Mouse (Mus musculus) heart, embryonic 16.5 days (tissue): ENCODE data around the gene Alkbh4. TPM values are rescaled to one million over a fixed set of nuclear protein-coding genes. Genes with fewer than 3 reads are reported as not detected.

Source experiments
- ATAC-seq: fragments of 200-750 bp; cut with Nextera tagmentation; replicated peaks from 2 replicates; pipeline ENCODE4 v1.8.0; 2017; ENCODE audit warnings: moderate number of reproducible peaks; ENCODE audit not compliant: insufficient read depth, low FRiP score; ENCODE audit errors: extremely low read depth
- H3K27ac ChIP-seq: fragments of 300-500 bp; sonication (generic); 2 replicates; pipeline ENCODE4 v1.5.1; 2014; ENCODE audit warnings: mild to moderate bottlenecking, low read length, control low read depth, moderate library complexity
- H3K27me3 ChIP-seq: fragments of 300-500 bp; sonication (generic); 2 replicates; pipeline ENCODE4 v1.6.1; 2014; ENCODE audit warnings: low read length, mixed read lengths; ENCODE audit not compliant: control insufficient read depth, insufficient read depth
- H3K36me3 ChIP-seq: fragments of 300-500 bp; sonication (generic); 2 replicates; pipeline ENCODE4 v1.6.1; 2014; ENCODE audit not compliant: control insufficient read depth, insufficient read depth
- H3K4me1 ChIP-seq: fragments of 300-500 bp; sonication (generic); 2 replicates; pipeline ENCODE4 v1.6.1; 2014; ENCODE audit warnings: low read length, mixed read lengths; ENCODE audit not compliant: control insufficient read depth, insufficient read depth
- H3K4me2 ChIP-seq: fragments of 300-500 bp; sonication (generic); 2 replicates; pipeline ENCODE4 v1.6.1; 2014; ENCODE audit warnings: low read depth, mild to moderate bottlenecking, control low read depth, low read length
- H3K4me3 ChIP-seq: fragments of 300-500 bp; sonication (generic); 2 replicates; pipeline ENCODE4 v1.5.1; 2014; ENCODE audit warnings: mild to moderate bottlenecking, control low read depth, low read length
- H3K9ac ChIP-seq: fragments of 300-500 bp; sonication (generic); 2 replicates; pipeline ENCODE4 v1.6.1; 2014; ENCODE audit warnings: low read length, control low read depth
- H3K9me3 ChIP-seq: fragments of 300-500 bp; sonication (generic); replicated peaks from 2 replicates; pipeline ENCODE4 v1.6.1; 2016; ENCODE audit warnings: low read length; ENCODE audit not compliant: control insufficient read depth
- WGBS: fragments of 180-500 bp; shearing (Covaris S2); extraction: QIAGEN DNeasy Blood & Tissue Kit; methylation state at CpG from one replicate; pipeline ENCODE4 v1.1.7; 2014; 5-methylcytosine and 5-hydroxymethylcytosine counted together
- microRNA-seq: library from miRNA; unstranded; fragments of <30 nt; microRNA quantifications from one replicate; pipeline ENCODE4, GENCODE M21; 2017
- polyA plus RNA-seq: library from polyadenylated mRNA; unstranded; fragments of >200 nt; fragmentation: Nextera tagmentation; extraction: Ambion mirVana; gene quantifications from 2 replicates; pipeline ENCODE4 v1.2.1, GENCODE M21; 2015

The Alkbh4 gene
- polyA plus RNA-seq, 1 experiment from 2014 or later = 12.5 TPM

GRCm38 (mm10) chr5:136183766-136184165 is 47.8 kb downstream of the Alkbh4 start:
- peaks cover 30% of the 10 kb centered on the region for H3K36me3 ChIP-seq
- no peaks in the 10 kb centered on the region for H3K4me1 ChIP-seq
- WGBS = 91% methylated on average over 7 of the region's 7 CpGs
- no peak overlapping the region for H3K4me3 ChIP-seq
- H3K27me3 ChIP-seq = no peaks in the 10 kb centered on the region
- H3K9ac ChIP-seq = no peak overlapping the region
- no peak overlapping the region for H3K4me2 ChIP-seq
- H3K27ac ChIP-seq = no peak overlapping the region
- no peaks in the 10 kb centered on the region for H3K9me3 ChIP-seq
- ATAC-seq = no peak

- no peak overlapping the region for H3K4me3 ChIP-seq
Measured at GRCm38 (mm10) chr5:136186723-136187122, 50.8 kb downstream of the Alkbh4 start.

More at GRCm38 (mm10) chr5:136186723-136187122, 50.8 kb downstream of the Alkbh4 start:
- no peaks in the 10 kb centered on the region for H3K27me3 ChIP-seq
- no peak overlapping the region for H3K27ac ChIP-seq
- H3K36me3 ChIP-seq = peaks cover 23% of the 10 kb centered on the region
- no peak overlapping the region for H3K9ac ChIP-seq
- 0 out of 2 replicates have a peak, but pooled peaks have one; percentile 32 for ATAC-seq
- H3K4me2 ChIP-seq = no peak overlapping the region
- no peaks in the 10 kb centered on the region for H3K9me3 ChIP-seq
- H3K4me1 ChIP-seq = no peaks in the 10 kb centered on the region
- 36% methylated on average over 4 of the region's 4 CpGs for WGBS

Small RNA genes lying within 50 kb of the gene (microRNA-seq; reads per million reads assigned to microRNA genes)
- not detected for gene Mir7035

Other genes starting within 250 kb of the Alkbh4 start
- 794 and 965 TPM in 2 replicates for gene Hspb1, start 248.2 kb upstream of the Alkbh4 start, polyA plus RNA-seq
- gene Ywhag, start 201.5 kb upstream of the Alkbh4 start, polyA plus RNA-seq = 167 and 202 TPM in 2 replicates
- 0.45 and 0.91 TPM in 2 replicates for gene Ssc4d, start 161.6 kb upstream of the Alkbh4 start, polyA plus RNA-seq
- gene Zp3, start 156.0 kb upstream of the Alkbh4 start, polyA plus RNA-seq = not detected in 2 replicates
- 21.8 and 22.5 TPM in 2 replicates for gene Dtx2, start 141.3 kb upstream of the Alkbh4 start, polyA plus RNA-seq
- 26.7 and 28.7 TPM in 2 replicates for gene Upk3b, start 97.7 kb upstream of the Alkbh4 start, polyA plus RNA-seq
- 1.2 and 2.6 TPM in 2 replicates for gene Upk3bl, start 81.7 kb upstream of the Alkbh4 start, polyA plus RNA-seq
- gene Rasa4, start 52.2 kb upstream of the Alkbh4 start, polyA plus RNA-seq = 2.0 and 2.3 TPM in 2 replicates
- 139 and 151 TPM in 2 replicates for gene Polr2j, start 19.5 kb upstream of the Alkbh4 start, polyA plus RNA-seq
- 21.7 and 23.6 TPM in 2 replicates for gene Lrwd1, start 72 bp upstream of the Alkbh4 start, polyA plus RNA-seq
- gene Orai2, start 34.6 kb downstream of the Alkbh4 start, polyA plus RNA-seq = 3.6 and 4.3 TPM in 2 replicates
- 34.4 and 37.7 TPM in 2 replicates for gene Prkrip1, start 62.8 kb downstream of the Alkbh4 start, polyA plus RNA-seq
- gene Sh2b2, start 110.4 kb downstream of the Alkbh4 start, polyA plus RNA-seq = 1.7 TPM in 2 replicates